Mouse (Mus musculus) testis, adult 2 months (tissue): ENCODE measurements at regions not wholly inside any gene's neighbourhood (a gene's known extent, or its start where the extent isn't known, plus 50 kb on each side); places are given as distances from the start of the nearest gene placed in this dataset.

Source experiments
- CTCF ChIP-seq: fragments of 200-500 bp; IDR thresholded peaks from 2 replicates; pipeline ENCODE4 v1.5.1; 2012; ENCODE audit warnings: low read depth, mild to moderate bottlenecking, inconsistent platforms, low read length, moderate library complexity; ENCODE audit not compliant: control insufficient read depth, insufficient read depth, insufficient replicate concordance
- POLR2A ChIP-seq: fragments of 200-500 bp; IDR thresholded peaks from 2 replicates; pipeline ENCODE4 v1.6.1; 2012; ENCODE audit warnings: low read depth, mild to moderate bottlenecking, inconsistent platforms, low read length, moderate library complexity; ENCODE audit not compliant: control insufficient read depth

- no peak for TF ChIP-seq POLR2A
- no peak for TF ChIP-seq CTCF
These were observed 149.6 kb upstream of the Klf6 start for GRCm38 (mm10) chr13:5711646-5712045.
